Mouse (Mus musculus): ENCODE measurements around the gene Nrip1.

Gene Nrip1

DNA sequence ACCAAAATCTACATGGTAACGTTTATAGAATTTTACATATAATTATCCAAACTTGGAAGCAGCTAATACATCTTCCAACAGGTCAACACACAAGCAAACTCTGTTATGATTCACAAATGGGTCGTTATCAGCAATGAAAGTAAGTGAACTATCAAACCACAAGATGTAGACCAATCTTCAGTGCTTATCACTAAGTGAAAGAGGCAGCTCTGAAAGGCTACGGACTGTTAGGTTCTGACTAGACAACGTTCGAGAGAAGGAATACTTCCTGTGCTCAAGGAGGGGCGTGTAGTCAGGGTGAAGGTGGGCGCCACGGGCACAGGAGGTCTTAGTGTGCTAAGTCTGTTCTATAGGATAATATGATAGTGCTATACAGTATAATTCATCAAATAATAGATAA, 93.3 kb downstream of the Nrip1 start:
- DNase-seq (ENCODE audit: low spot score), result no peak

DNA sequence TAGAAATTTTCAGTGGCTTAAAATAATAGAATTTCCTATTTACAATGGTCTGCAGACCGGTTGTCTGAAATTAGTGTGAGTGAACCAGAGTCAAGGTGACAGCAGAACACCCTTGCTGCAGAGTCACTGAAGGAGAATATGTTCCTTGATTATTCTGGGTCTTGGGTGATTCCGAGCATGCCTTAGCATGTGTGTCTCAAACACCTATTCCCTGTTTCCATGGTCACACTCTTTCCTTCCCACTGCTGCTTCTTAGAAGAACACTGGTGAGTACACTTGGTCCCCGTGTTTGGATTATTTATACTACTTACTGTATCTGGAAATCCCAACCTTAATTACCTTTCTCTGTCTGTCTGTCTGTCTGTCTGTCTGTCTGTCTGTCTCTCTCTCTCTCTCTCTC, 97.4 kb downstream of the Nrip1 start:
- DNase-seq (ENCODE audit: low spot score), result no peak

DNA sequence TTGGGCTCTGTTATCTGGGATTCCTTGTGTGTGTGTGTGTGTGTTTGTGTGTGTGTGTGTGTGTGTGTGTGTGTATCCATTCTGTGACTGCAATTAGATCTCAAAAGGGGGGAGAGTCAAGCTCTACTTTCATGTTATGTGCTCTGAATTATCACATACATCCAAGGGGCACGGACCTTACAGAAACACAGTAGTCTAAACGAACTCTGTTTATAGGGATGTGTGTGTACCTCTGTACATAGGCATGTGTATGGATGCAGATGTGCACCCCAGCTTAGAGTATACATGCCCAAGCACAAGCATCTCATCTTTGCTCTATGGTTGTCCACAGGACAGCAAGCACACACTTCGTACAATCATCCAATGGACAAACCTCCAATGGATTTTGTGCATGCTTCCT, 98.0 kb downstream of the Nrip1 start:
- DNase-seq (ENCODE audit: low spot score), result no peak

GRCm38 (mm10) chr16:76275166-76275565, 98.5 kb downstream of the Nrip1 start:
- no peak for DNase-seq (ENCODE audit: low spot score)

GRCm38 (mm10) chr16:76266635-76267268, 106.9 kb downstream of the Nrip1 start:
- DNase-seq (ENCODE audit: low spot score), result no peak

GRCm38 (mm10) chr16:76265874-76266273, 107.8 kb downstream of the Nrip1 start:
- DNase-seq (ENCODE audit: low spot score), result no peak

DNA sequence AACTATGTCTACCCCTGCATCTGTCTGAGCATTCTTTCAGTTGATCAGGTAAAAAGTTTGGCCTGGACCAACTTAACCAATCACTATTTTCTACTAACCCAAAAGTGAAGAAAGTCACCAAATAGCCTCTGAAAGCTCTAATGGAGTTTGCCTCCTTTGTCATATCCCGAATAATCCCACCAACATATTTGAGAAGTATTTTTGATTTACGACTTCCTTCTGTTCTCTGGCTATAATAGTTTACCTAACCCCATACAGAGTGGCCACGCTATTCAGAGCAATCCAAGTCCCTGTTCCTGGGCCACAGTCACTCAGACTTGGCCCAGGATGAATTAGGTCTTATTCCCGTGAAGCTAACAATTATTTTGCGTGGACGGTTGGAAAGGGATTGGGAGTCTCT, 108.3 kb downstream of the Nrip1 start:
- DNase-seq (ENCODE audit: low spot score), result no peak

GRCm38 (mm10) chr16:76263393-76263792, 110.2 kb downstream of the Nrip1 start:
- no peak for DNase-seq (ENCODE audit: low spot score)

DNA sequence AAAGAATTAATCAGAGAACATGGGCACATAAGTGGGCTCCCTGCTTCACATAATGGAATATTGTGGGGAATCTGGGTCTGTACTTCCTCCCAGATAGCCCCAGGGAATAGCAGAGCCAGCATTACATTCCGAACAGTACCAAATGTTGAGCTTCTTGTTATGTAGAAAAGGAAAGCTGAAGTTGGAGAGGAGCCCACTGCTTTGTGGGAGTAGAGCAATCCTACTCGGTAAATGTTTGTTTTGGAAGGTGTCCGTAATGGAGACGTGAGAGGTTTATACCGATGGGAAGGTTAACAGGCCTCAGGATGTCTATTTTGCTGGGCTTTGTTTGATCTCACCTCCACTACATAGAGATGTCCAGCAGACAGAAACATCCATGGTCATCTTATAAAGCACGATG, 113.3 kb downstream of the Nrip1 start:
- DNase-seq (ENCODE audit: low spot score), result no peak

- no peak for DNase-seq (ENCODE audit: low spot score)
These were observed 121.8 kb downstream of the Nrip1 start for GRCm38 (mm10) chr16:76251826-76252225.

DNA sequence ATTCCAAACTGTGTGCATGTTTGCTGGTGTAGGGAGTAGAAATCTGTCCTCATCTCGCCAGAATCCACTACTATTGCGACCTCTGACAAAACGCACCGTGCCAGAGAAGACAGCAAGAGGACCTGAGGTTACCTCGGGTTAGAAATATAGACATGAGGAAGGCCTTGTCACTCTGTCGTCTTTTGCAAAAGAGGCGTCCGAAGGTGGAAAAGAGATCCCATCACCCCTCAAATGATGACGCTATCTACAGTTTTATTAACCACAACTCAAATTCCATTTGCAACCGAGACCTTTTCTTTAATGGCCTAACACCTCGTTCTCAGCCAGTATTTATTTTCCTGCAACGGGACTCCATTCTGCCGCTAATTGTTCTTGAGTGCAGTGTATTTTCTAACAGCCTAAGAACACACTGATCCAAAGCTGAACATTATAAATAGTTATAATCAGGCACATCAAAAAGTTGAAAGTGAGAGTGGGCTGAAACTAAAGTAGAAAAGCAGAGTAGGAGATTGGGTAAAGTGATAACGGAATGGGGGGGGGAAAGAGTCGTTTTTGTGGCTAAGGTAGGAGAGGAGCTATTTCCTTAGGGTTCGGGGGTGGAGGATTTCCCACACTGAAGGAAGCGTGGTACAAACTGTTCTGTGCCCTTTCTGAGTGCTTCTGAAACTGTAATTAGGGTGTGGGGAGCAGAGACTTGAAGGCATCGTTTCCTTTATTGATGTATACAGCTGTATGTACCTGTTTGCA, 124.1 kb downstream of the Nrip1 start:
- no peak for DNase-seq (ENCODE audit: low spot score)

GRCm38 (mm10) chr16:76242850-76243249, 130.8 kb downstream of the Nrip1 start:
- no peak for DNase-seq (ENCODE audit: low spot score)

DNA sequence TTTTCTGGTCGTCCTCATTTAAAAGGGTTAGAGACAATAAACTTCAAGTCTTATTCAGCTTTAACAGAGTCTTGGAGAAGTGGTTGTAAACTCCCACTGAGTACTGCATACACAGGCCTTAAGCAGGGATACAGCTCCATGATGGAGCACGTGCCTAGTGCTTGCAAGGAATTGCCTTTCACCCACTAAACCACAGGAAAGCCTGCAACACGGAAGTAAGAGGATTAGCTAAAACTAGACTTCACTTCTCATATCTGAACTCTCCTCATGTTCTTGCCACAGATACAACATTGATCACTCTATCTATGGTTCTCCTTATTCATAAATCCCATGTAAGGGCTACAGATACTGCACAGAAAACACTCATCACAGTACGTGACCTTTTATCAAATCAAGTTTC, 132.4 kb downstream of the Nrip1 start:
- DNase-seq (ENCODE audit: low spot score), result no peak

DNA sequence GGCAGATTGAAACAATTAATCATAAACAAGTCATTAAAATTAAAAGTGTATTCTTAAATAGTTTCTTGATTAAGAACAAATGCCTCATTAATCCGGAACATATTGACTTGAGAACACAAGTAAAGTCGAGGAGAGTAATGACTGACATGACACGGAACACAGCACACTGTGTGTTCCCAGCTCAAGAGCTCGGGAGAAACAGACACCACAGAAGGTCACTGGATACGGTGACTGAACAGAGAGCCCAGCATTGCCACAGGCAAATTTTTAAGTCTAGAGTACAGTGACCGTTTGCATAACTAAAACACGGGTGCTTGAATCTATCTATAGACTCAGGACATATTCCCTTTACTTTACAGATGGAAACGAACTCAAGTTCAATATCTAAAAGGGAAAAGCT, 134.3 kb downstream of the Nrip1 start:
- DNase-seq (ENCODE audit: low spot score), result no peak

DNA sequence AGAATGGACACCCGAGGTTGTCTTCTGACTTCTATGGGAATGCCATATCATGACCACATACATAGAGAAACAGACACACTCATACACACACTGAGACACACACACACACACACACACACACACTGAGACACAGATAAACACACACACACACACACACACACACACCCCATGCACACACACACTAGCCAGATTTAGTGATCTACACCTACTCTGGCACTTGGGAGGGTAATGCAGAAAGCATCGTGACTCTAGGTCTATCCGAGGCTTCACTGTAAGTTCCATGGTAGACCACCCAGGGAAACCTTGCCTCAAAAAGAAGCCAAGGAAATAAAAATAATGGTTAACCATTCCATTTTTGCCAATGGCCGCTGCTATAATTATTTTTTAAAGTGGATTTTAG, 134.8 kb downstream of the Nrip1 start:
- DNase-seq (ENCODE audit: low spot score), result no peak

Data from embryo, embryonic 10 days (tissue).